Mouse (Mus musculus): ENCODE results near the gene Mgat5. TPM values are rescaled to one million over a fixed set of nuclear protein-coding genes. Genes with fewer than 3 reads are reported as not detected.

The Mgat5 gene
- polyA plus RNA-seq, 1 experiment, result 4.9 TPM

DNA sequence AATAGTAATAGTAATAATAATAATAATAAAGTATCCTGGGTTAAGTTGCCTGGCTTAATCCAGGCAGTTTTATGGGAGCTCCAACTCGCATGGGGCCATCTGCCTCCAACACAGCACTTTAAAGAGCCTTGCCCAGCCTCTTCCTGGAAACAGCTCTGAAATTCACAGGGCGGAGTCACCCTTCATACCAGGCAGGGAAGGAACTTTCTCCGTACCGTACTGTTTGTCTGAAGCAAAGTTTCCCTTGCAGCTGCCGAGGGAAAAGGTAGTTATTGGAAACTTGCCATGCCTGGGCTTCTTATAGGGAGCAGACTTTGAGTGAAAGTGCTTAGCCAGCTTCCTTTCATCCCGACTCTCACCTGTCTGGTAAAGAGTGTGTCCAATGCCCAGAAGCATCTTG lies 232.3 kb downstream of the Mgat5 start:
- H3K27ac ChIP-seq (ENCODE audit: insufficient read depth, low read length), result no peak overlapping the region
- DNase-seq (ENCODE audit: low read depth in 1 of 2, low spot score in 2 of 2), result no peak
- H3K27me3 ChIP-seq (ENCODE audit: control insufficient read depth, insufficient read depth, low read length), result no peaks in the 10 kb centered on the region
- no peaks in the 10 kb centered on the region for H3K4me1 ChIP-seq (ENCODE audit: control insufficient read depth, insufficient read depth, insufficient read length)
- no peak for TF ChIP-seq CTCF (IDR thresholded peaks at IDR 0.05; ENCODE audit: extremely low read depth, insufficient read depth, insufficient read length, insufficient replicate concordance)
- no peak for TF ChIP-seq POLR2A (IDR thresholded peaks at IDR 0.05; ENCODE audit: low read depth, low read length)
- H3K36me3 ChIP-seq (ENCODE audit: control insufficient read depth, insufficient read depth, low read length), result peaks cover 1% of the 10 kb centered on the region; the same call in 1 of the 2 replicates
- no peak overlapping the region for H3K4me3 ChIP-seq (ENCODE audit: extremely low read depth, insufficient read depth, insufficient read length)
- WGBS, result 93% methylated on average over 6 of the region's 6 CpGs

DNA sequence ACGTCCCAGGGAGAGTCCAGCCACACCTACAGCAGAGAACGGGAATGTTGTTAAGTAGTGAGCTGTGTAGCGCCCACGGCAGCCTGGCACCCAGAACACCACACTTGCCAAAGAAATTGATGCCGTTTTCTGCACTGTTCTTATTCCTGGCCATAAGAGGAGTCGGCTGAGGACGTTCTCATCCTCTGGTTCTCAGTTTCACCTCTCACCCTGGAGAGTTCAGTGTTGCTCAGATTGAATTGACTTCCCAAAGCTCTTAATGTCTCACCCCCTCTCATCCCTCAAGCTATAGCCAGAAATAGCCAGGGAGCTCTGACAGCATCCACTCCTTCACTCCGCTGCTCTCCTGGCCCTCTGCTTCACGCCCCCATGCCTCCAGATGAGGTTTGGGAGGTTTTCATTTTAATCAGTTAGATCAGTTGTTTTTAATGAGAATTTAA lies 234.7 kb downstream of the Mgat5 start:
- Histone ChIP-seq H3K27ac (ENCODE audit: insufficient read depth, low read length) (no peak overlapping the region), H3K4me3 (ENCODE audit: extremely low read depth, insufficient read depth, insufficient read length) (no peak overlapping the region), H3K27me3 (ENCODE audit: control insufficient read depth, insufficient read depth, low read length) (no peaks in the 10 kb centered on the region), H3K36me3 (ENCODE audit: control insufficient read depth, insufficient read depth, low read length) (peaks cover 1% of the 10 kb centered on the region; the same call in 1 of the 2 replicates), H3K4me1 (ENCODE audit: control insufficient read depth, insufficient read depth, insufficient read length) (no peaks in the 10 kb centered on the region)
- no peak for DNase-seq (ENCODE audit: low read depth in 1 of 2, low spot score in 2 of 2)
- no peak for TF ChIP-seq POLR2A (IDR thresholded peaks at IDR 0.05; ENCODE audit: low read depth, low read length)
- no peak for TF ChIP-seq CTCF (IDR thresholded peaks at IDR 0.05; ENCODE audit: extremely low read depth, insufficient read depth, insufficient read length, insufficient replicate concordance)
- 91% methylated on average over 9 of the region's 9 CpGs for WGBS

DNA sequence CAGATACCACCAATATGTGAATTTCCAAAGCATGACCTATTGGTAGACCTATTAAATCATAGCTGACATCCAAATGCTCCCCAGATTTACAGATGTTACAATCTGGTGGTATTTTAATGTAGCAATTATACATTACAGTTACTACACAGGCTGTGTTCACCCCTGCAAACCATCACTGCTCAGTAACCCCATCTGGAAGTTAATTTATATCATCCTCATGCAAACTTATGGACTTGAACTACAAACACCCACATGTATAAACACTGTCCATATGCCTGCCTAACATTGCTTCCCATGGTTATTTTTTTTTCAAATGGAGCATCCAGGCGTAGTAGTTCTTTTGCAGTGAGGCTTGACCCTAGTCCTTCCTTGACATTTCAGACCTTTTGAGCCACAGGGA lies 236.2 kb downstream of the Mgat5 start:
- Histone ChIP-seq H3K4me1 (ENCODE audit: control insufficient read depth, insufficient read depth, insufficient read length) (no peaks in the 10 kb centered on the region), H3K27me3 (ENCODE audit: control insufficient read depth, insufficient read depth, low read length) (no peaks in the 10 kb centered on the region), H3K27ac (ENCODE audit: insufficient read depth, low read length) (no peak overlapping the region), H3K4me3 (ENCODE audit: extremely low read depth, insufficient read depth, insufficient read length) (no peak overlapping the region), H3K36me3 (ENCODE audit: control insufficient read depth, insufficient read depth, low read length) (0 out of 2 replicates have a peak, but pooled peaks cover 3% of the 10 kb centered on the region)
- TF ChIP-seq CTCF (IDR thresholded peaks at IDR 0.05; ENCODE audit: extremely low read depth, insufficient read depth, insufficient read length, insufficient replicate concordance), result no peak
- TF ChIP-seq POLR2A (IDR thresholded peaks at IDR 0.05; ENCODE audit: low read depth, low read length), result no peak
- 85% methylated on average over 1 of the region's 1 CpGs for WGBS
- DNase-seq (ENCODE audit: low read depth in 1 of 2, low spot score in 2 of 2), result no peak

DNA sequence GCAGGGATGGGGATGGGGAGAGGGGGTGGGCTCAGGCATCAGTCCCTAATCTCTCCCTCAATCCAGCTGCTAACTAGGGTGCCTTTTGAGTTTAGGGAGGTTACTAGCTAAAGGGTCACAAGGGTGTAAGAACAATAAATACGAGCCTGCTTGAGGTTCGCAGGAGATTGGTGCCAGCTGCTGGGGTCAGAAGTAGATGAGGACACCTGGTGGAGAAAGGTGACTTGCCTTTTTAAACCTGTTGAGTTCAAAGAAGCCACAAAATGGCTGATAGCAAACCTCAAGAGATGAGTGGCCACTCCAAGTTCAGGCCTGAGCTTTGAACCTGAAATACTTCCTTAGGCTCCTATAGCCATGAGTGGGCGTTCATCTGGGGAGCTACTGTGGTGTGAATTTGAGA lies 236.9 kb downstream of the Mgat5 start:
- Histone ChIP-seq H3K27me3 (ENCODE audit: control insufficient read depth, insufficient read depth, low read length) (no peaks in the 10 kb centered on the region), H3K27ac (ENCODE audit: insufficient read depth, low read length) (no peak overlapping the region), H3K36me3 (ENCODE audit: control insufficient read depth, insufficient read depth, low read length) (peaks cover 8% of the 10 kb centered on the region; the same call in 1 of the 2 replicates), H3K4me1 (ENCODE audit: control insufficient read depth, insufficient read depth, insufficient read length) (no peaks in the 10 kb centered on the region), H3K4me3 (ENCODE audit: extremely low read depth, insufficient read depth, insufficient read length) (no peak overlapping the region)
- TF ChIP-seq CTCF (IDR thresholded peaks at IDR 0.05; ENCODE audit: extremely low read depth, insufficient read depth, insufficient read length, insufficient replicate concordance), result no peak
- no peak for TF ChIP-seq POLR2A (IDR thresholded peaks at IDR 0.05; ENCODE audit: low read depth, low read length)
- no peak for DNase-seq (ENCODE audit: low read depth in 1 of 2, low spot score in 2 of 2)
- WGBS, result 78% methylated on average over 3 of the region's 3 CpGs

DNA sequence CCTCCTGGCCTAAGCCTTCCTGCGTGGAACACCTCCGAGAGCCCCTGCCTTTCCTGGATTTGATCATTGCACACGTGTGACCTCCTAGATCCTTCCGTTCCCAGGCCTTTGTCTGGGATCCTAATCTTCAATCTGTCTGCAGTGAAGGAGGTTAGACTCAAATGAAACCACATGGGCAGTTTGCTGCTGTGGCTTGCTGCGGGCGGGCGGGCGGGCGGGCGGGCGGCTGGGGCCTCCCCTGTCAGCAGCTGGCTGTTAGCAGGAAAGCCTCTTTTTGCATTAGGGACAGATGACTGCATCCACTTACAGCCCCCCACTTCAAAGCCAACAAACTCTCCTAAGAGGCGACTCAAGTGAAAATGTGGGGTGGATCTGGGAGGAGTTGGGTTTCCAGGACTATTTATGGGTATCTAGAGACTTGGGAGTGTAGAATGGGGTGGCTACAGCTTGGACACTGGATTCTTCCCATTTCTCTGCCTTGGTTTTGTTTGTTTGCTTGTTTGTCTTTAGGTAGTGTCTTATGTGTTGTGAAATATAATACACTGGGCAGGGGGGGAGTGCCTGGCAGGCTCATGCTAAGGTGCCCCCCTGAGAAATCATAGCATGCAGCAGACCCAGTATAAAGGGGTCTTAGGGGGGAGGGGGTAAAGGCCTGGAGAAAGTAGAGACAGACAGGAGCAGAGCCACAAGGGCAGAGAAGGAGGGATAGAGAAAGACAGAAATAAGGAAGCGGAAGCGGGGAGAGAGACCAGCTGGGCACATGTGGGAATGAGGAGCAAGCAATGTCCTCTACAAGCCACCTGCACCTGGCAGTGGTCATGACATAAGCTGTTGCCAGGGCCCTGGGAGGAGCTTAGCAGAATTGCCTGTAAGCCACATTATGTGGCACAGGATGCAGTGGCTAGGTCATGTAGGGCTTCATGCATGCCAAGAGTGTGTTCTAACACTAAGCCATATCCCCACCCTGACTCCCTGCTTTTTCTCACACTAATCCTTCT lies 238.4 kb downstream of the Mgat5 start:
- peaks cover 9% of the 10 kb centered on the region for H3K36me3 ChIP-seq (ENCODE audit: control insufficient read depth, insufficient read depth, low read length)
- WGBS, result 66% methylated on average over 14 of the region's 14 CpGs
- DNase-seq (ENCODE audit: low read depth in 1 of 2, low spot score in 2 of 2), result no peak
- no peaks in the 10 kb centered on the region for H3K4me1 ChIP-seq (ENCODE audit: control insufficient read depth, insufficient read depth, insufficient read length)
- TF ChIP-seq POLR2A (IDR thresholded peaks at IDR 0.05; ENCODE audit: low read depth, low read length), result no peak
- TF ChIP-seq CTCF (IDR thresholded peaks at IDR 0.05; ENCODE audit: extremely low read depth, insufficient read depth, insufficient read length, insufficient replicate concordance), result no peak
- no peak overlapping the region for H3K4me3 ChIP-seq (ENCODE audit: extremely low read depth, insufficient read depth, insufficient read length)
- no peak overlapping the region for H3K27ac ChIP-seq (ENCODE audit: insufficient read depth, low read length)
- no peaks in the 10 kb centered on the region for H3K27me3 ChIP-seq (ENCODE audit: control insufficient read depth, insufficient read depth, low read length)

DNA sequence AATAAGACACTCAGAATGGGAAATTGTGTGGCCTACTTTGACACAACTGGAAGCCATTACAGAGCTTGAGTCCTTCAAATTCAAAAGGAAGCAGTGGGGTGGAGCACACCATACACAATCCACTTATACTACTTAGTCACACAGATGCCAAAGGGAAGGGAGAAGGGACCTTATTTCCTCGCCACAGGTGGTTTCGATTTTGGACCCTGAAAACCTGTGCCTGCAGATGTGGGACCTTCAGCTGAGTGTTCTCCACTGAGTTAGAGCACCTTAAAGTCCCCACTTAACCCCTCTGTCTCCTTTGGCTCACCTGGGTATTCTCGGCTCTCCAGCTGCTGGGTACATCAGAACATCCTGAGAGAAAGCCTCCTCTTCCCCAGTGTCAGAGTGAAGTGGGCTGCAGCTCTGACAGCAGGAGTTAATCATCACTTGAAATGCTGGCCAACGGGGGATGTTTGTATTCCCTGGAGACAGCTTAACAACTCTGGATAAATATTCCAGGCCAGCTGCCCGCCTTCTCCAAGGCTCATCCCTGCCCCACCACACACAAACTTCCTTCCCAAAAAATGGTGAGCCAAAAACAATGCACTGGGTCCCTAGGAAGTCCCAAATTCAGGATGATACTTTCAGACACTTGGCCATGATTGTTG lies 240.1 kb downstream of the Mgat5 start:
- H3K27me3 ChIP-seq (ENCODE audit: control insufficient read depth, insufficient read depth, low read length), result no peaks in the 10 kb centered on the region
- no peak overlapping the region for H3K4me3 ChIP-seq (ENCODE audit: extremely low read depth, insufficient read depth, insufficient read length)
- DNase-seq (ENCODE audit: low read depth in 1 of 2, low spot score in 2 of 2), result no peak
- H3K36me3 ChIP-seq (ENCODE audit: control insufficient read depth, insufficient read depth, low read length), result peaks cover 13% of the 10 kb centered on the region
- 90% methylated on average over 5 of the region's 5 CpGs for WGBS
- no peaks in the 10 kb centered on the region for H3K4me1 ChIP-seq (ENCODE audit: control insufficient read depth, insufficient read depth, insufficient read length)
- H3K27ac ChIP-seq (ENCODE audit: insufficient read depth, low read length), result no peak overlapping the region
- no peak for TF ChIP-seq POLR2A (IDR thresholded peaks at IDR 0.05; ENCODE audit: low read depth, low read length)
- no peak for TF ChIP-seq CTCF (IDR thresholded peaks at IDR 0.05; ENCODE audit: extremely low read depth, insufficient read depth, insufficient read length, insufficient replicate concordance)

All from spleen, adult 2 months (tissue).